Mouse (Mus musculus) spleen, adult 2 months (tissue): Measurements from ENCODE around the gene Gabrb3.

Experiments used
- CTCF ChIP-seq: fragments of 200-500 bp; IDR thresholded peaks from 2 replicates; pipeline ENCODE4 v1.5.1; 2011; ENCODE audit warnings: mild to moderate bottlenecking, inconsistent platforms; ENCODE audit not compliant: insufficient read depth, insufficient read length, insufficient replicate concordance; ENCODE audit errors: extremely low read depth
- POLR2A ChIP-seq: fragments of 200-500 bp; IDR thresholded peaks from 2 replicates; pipeline ENCODE4 v1.6.1; 2011; ENCODE audit warnings: low read depth, low read length, inconsistent platforms

DNA sequence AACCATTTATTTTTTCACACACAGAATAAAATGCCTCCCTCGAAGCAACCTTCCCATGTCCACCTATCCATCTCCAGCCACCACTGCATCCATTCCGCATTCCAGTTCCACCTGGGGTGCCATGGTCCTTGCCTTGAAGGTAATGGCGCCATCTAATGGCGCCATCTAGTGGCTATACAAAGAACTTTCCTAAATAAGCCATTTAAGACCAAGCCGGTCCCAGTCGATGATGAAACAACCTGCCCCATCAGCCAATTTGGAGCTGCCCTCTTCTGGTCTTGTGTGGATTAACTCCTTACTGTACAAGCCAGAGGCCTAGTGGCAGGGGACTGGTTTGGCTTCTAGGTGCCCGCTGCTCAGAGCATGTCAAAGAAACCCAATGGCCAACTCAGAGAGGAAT, 119.1 kb downstream of the Gabrb3 start:
- no peak for TF ChIP-seq POLR2A
- TF ChIP-seq CTCF = no peak
